Mouse (Mus musculus): Measurements from ENCODE around the gene Bcar1.

- TF ChIP-seq FLI1 (IDR thresholded peaks at IDR 0.05; ENCODE audit: low read length) = no peak
- no peak for TF ChIP-seq GATA1 (IDR thresholded peaks at IDR 0.05; ENCODE audit: borderline replicate concordance, low read length)
Measured at GRCm38 (mm10) chr8:111680423-111681028, 63.1 kb downstream of the Bcar1 start.

All from megakaryocyte, embryonic 14.5 days (primary cell).